Mouse (Mus musculus) kidney, embryonic 16.5 days (tissue): Measurements from ENCODE around the gene Pla2g15. TPM values are rescaled to one million over a fixed set of nuclear protein-coding genes. Genes with fewer than 3 reads are reported as not detected.

Source experiments
- ATAC-seq: fragments of 200-750 bp; cut with Nextera tagmentation; 2 replicates; pipeline ENCODE4 v1.8.0; 2017; ENCODE audit warnings: moderate TSS enrichment; ENCODE audit not compliant: low FRiP score, low TSS enrichment
- H3K27ac ChIP-seq: fragments of 300-500 bp; sonication (generic); 2 replicates; pipeline ENCODE4 v1.5.1; 2014; ENCODE audit warnings: low read length
- H3K27me3 ChIP-seq: fragments of 300-500 bp; sonication (generic); 2 replicates; pipeline ENCODE4 v1.6.1; 2014; ENCODE audit warnings: low read length, control low read depth, mixed read lengths; ENCODE audit not compliant: insufficient read depth
- H3K36me3 ChIP-seq: fragments of 300-500 bp; sonication (generic); 2 replicates; pipeline ENCODE4 v1.6.1; 2014; ENCODE audit warnings: low read length, control low read depth, mixed read lengths; ENCODE audit not compliant: insufficient read depth
- H3K4me1 ChIP-seq: fragments of 300-500 bp; sonication (generic); 2 replicates; pipeline ENCODE4 v1.6.1; 2014; ENCODE audit warnings: low read length, control low read depth, mixed read lengths; ENCODE audit not compliant: insufficient read depth
- H3K4me2 ChIP-seq: fragments of 300-500 bp; sonication (generic); replicated peaks from 2 replicates; pipeline ENCODE4 v1.6.1; 2014; ENCODE audit warnings: low read depth, low read length
- H3K4me3 ChIP-seq: fragments of 300-500 bp; sonication (generic); 2 replicates; pipeline ENCODE4 v1.5.1; 2014; ENCODE audit warnings: mild to moderate bottlenecking, low read length
- H3K9ac ChIP-seq: fragments of 300-500 bp; sonication (generic); replicated peaks from 2 replicates; pipeline ENCODE4 v1.6.1; 2014; ENCODE audit warnings: low read length
- H3K9me3 ChIP-seq: fragments of 300-500 bp; sonication (generic); 2 replicates; pipeline ENCODE4 v1.6.1; 2016; ENCODE audit warnings: low read length, control low read depth
- WGBS: fragments of 180-500 bp; shearing (Covaris S2); extraction: QIAGEN DNeasy Blood & Tissue Kit; methylation state at CpG from one replicate; pipeline ENCODE4 v1.1.7; 2014; 5-methylcytosine and 5-hydroxymethylcytosine counted together
- polyA plus RNA-seq: library from polyadenylated mRNA; unstranded; fragments of >200 nt; fragmentation: Nextera tagmentation; extraction: Ambion mirVana; gene quantifications from 2 replicates; pipeline ENCODE4 v1.2.1, GENCODE M21; 2015

Pla2g15 gene
- polyA plus RNA-seq, 1 experiment from 2014 or later, result 15.6 TPM

GRCm38 (mm10) chr8:106126055-106126454 lies 24.1 kb upstream of the Pla2g15 start:
- WGBS, result 96% methylated on average over 1 of the region's 1 CpGs

GRCm38 (mm10) chr8:106127054-106127453 lies 23.1 kb upstream of the Pla2g15 start:
- no peak for ATAC-seq
- 82% methylated on average over 3 of the region's 3 CpGs for WGBS
- Histone ChIP-seq H3K9me3 (no peaks in the 10 kb centered on the region), H3K9ac (no peak overlapping the region), H3K36me3 (peaks cover 19% of the 10 kb centered on the region), H3K4me3 (no peak overlapping the region), H3K27me3 (no peaks in the 10 kb centered on the region), H3K4me1 (no peaks in the 10 kb centered on the region), H3K27ac (no peak overlapping the region), H3K4me2 (no peak overlapping the region)

More at GRCm38 (mm10) chr8:106126055-106126454, 24.1 kb upstream of the Pla2g15 start:
- peaks cover 16% of the 10 kb centered on the region for H3K36me3 ChIP-seq
- H3K27me3 ChIP-seq, result no peaks in the 10 kb centered on the region
- no peak overlapping the region for H3K27ac ChIP-seq
- no peaks in the 10 kb centered on the region for H3K4me1 ChIP-seq
- no peak overlapping the region for H3K4me3 ChIP-seq
- H3K9me3 ChIP-seq, result no peaks in the 10 kb centered on the region
- ATAC-seq, result no peak
- H3K9ac ChIP-seq, result no peak overlapping the region
- H3K4me2 ChIP-seq, result no peak overlapping the region

- 87% methylated on average over 10 of the region's 10 CpGs for WGBS
These were observed 22.3 kb upstream of the Pla2g15 start for GRCm38 (mm10) chr8:106127882-106128410.

GRCm38 (mm10) chr8:106129232-106129930 lies 20.8 kb upstream of the Pla2g15 start:
- no peak for ATAC-seq
- H3K36me3 ChIP-seq, result peaks cover 27% of the 10 kb centered on the region
- H3K9ac ChIP-seq, result no peak overlapping the region
- H3K4me1 ChIP-seq, result peaks cover 5% of the 10 kb centered on the region; the same call in 1 of the 2 replicates
- no peak overlapping the region for H3K4me3 ChIP-seq
- no peak overlapping the region for H3K4me2 ChIP-seq
- H3K27me3 ChIP-seq, result peaks cover 3% of the 10 kb centered on the region; the same call in 1 of the 2 replicates
- H3K27ac ChIP-seq, result no peak overlapping the region
- no peaks in the 10 kb centered on the region for H3K9me3 ChIP-seq

More at GRCm38 (mm10) chr8:106127882-106128410, 22.3 kb upstream of the Pla2g15 start:
- Histone ChIP-seq H3K27me3 (no peaks in the 10 kb centered on the region), H3K4me2 (no peak overlapping the region), H3K4me1 (no peaks in the 10 kb centered on the region), H3K36me3 (peaks cover 27% of the 10 kb centered on the region), H3K9me3 (no peaks in the 10 kb centered on the region), H3K9ac (no peak overlapping the region), H3K27ac (no peak overlapping the region), H3K4me3 (no peak overlapping the region)
- no peak for ATAC-seq

- Histone ChIP-seq H3K4me2 (no peak overlapping the region), H3K4me1 (peaks cover 10% of the 10 kb centered on the region; the same call in 1 of the 2 replicates), H3K27ac (no peak overlapping the region), H3K36me3 (peaks cover 27% of the 10 kb centered on the region), H3K4me3 (no peak overlapping the region), H3K27me3 (peaks cover 9% of the 10 kb centered on the region), H3K9me3 (no peaks in the 10 kb centered on the region), H3K9ac (no peak overlapping the region)
- ATAC-seq, result no peak
- 85% methylated on average over 2 of the region's 2 CpGs for WGBS
These were observed 20.2 kb upstream of the Pla2g15 start for GRCm38 (mm10) chr8:106129997-106130396.

- WGBS, result 95% methylated on average over 2 of the region's 2 CpGs
- Histone ChIP-seq H3K27me3 (peaks cover 12% of the 10 kb centered on the region), H3K36me3 (peaks cover 27% of the 10 kb centered on the region), H3K9ac (no peak overlapping the region), H3K4me3 (no peak overlapping the region), H3K9me3 (no peaks in the 10 kb centered on the region), H3K27ac (no peak overlapping the region), H3K4me1 (peaks cover 14% of the 10 kb centered on the region; the same call in 1 of the 2 replicates), H3K4me2 (no peak overlapping the region)
- ATAC-seq, result no peak
These were observed 19.7 kb upstream of the Pla2g15 start for GRCm38 (mm10) chr8:106130505-106130904.

GRCm38 (mm10) chr8:106131021-106131420 lies 19.2 kb upstream of the Pla2g15 start:
- Histone ChIP-seq H3K4me1 (peaks cover 19% of the 10 kb centered on the region; the same call in 1 of the 2 replicates), H3K4me2 (no peak overlapping the region), H3K36me3 (peaks cover 27% of the 10 kb centered on the region), H3K4me3 (no peak overlapping the region), H3K27ac (no peak overlapping the region), H3K9me3 (no peaks in the 10 kb centered on the region), H3K27me3 (peaks cover 12% of the 10 kb centered on the region), H3K9ac (no peak overlapping the region)
- 79% methylated on average over 4 of the region's 4 CpGs for WGBS
- no peak for ATAC-seq

GRCm38 (mm10) chr8:106131488-106132222 lies 18.5 kb upstream of the Pla2g15 start:
- Histone ChIP-seq H3K9ac (no peak overlapping the region), H3K4me2 (no peak overlapping the region), H3K4me3 (no peak overlapping the region), H3K4me1 (peaks cover 23% of the 10 kb centered on the region; the same call in 1 of the 2 replicates), H3K27ac (no peak overlapping the region), H3K36me3 (peaks cover 27% of the 10 kb centered on the region), H3K27me3 (peaks cover 18% of the 10 kb centered on the region), H3K9me3 (no peaks in the 10 kb centered on the region)
- ATAC-seq, result no peak
- 90% methylated on average over 7 of the region's 7 CpGs for WGBS

GRCm38 (mm10) chr8:106132356-106132755 lies 17.8 kb upstream of the Pla2g15 start:
- H3K27me3 ChIP-seq, result peaks cover 25% of the 10 kb centered on the region
- H3K36me3 ChIP-seq, result peaks cover 27% of the 10 kb centered on the region
- H3K9me3 ChIP-seq, result no peaks in the 10 kb centered on the region

More at GRCm38 (mm10) chr8:106132356-106132755, 17.8 kb upstream of the Pla2g15 start:
- ATAC-seq, result no peak
- no peak overlapping the region for H3K4me3 ChIP-seq
- H3K4me2 ChIP-seq, result no peak overlapping the region
- H3K27ac ChIP-seq, result no peak overlapping the region
- WGBS, result 87% methylated on average over 11 of the region's 11 CpGs
- H3K4me1 ChIP-seq, result peaks cover 27% of the 10 kb centered on the region; the same call in 1 of the 2 replicates
- H3K9ac ChIP-seq, result no peak overlapping the region
